Mouse (Mus musculus) cerebellum, postnatal 4 days (tissue): ENCODE data around the gene Mast4.

Source experiments
- DNase-seq, 2 experiments: peaks; one replicate each; pipeline ENCODE4 v3.0.0; 2022; ENCODE audit warnings: low spot score in 2 of 2, mixed read lengths in 1 of 2

Gene Mast4

GRCm38 (mm10) chr13:103238034-103238705 is 96.1 kb downstream of the Mast4 start:
- DNase-seq, result no peak

DNA sequence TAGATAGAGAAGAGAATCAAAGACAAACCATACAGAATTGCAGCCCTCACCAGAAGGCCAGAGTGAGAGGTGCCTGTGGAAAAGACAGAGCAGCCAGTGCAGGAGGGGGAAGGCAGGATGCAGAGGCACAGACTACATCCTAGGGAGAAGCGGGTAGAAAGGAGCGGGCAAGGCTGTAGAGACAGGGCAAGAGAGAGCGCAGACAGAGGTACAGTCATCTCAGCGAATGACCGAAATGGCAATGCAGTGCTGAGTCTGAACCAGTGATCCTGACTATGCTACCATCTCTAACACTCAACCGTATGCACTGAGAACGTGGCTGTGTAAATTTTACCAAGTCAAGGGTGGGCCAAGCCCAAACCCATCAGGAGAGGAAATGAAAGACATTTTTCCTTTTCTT is 102.1 kb downstream of the Mast4 start:
- DNase-seq, result no peak

GRCm38 (mm10) chr13:103229069-103229468 is 105.2 kb downstream of the Mast4 start:
- DNase-seq, result no peak

DNA sequence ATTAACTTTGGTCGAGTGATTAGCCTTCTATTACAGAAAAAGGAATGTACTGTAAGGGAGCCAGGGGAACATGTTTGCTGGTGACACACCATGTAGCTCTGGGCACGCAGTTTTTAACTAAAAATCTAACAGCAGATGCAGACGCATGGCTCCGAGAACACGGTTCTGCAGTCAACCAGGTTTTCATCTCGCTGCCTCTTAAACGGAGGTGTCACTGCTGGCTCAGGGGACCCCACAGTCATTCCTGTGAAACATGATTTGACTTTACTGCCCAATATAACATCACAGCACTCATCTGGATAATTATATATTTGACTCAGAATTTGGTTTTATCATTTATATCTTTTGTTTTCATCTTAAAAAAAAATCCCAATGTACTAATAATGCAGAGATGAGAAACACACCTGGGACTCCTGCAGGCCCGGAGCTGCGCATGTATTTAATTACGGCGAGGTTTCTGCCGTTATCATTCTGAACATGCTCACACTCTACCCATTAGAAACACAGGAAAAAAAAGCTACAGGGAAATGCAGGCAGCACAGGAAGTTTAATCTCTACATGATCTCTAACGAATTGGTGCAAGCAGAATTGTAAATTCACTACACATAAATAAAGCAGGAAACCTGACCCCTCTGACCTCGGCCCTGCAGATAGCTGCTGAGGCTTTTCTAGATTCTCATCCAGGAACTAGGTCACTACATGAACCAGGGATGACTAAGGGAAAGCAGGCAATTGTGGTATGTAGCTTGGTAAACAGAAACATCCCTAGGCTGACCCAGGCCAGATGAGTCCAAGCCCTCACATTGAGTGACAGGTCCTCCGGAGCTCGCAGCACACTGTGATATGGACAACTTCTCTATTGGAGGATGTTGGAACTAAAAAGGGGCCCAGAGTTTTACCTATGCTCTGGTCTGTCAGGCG is 108.1 kb downstream of the Mast4 start:
- DNase-seq, result no peak

DNA sequence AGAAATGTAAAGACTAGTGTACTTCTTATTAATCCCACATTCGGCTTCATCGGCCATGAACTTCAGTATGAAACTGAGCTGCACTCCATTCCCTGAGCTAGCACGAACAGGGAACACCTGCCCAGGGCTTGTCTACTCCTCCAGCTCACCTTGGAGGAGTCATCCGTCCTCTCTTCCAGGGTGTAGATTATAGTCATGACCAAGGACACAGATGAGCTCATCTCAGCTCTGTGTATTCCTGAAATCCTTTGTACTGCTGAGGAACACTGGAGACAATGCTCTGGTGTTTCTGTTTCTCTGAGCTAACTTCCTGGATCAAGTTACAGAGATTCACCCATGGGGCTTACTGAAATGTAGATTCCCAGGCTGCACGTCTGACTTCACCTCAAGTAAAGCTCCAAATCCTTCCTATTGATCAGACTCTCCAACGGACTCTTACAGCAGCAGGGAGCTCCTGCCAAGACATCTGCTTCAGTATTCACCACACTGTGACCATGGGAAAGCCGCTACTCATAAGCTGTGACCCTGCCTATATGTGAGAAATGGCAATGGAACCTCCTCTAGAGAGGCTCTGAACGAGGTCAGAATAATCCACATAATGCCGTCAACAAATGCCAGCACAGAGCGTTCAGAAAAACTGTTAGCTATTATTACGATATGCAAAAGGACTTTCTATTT is 108.9 kb downstream of the Mast4 start:
- DNase-seq, result no peak

- DNase-seq, result no peak
Measured at GRCm38 (mm10) chr13:103220479-103221064, 113.7 kb downstream of the Mast4 start.

GRCm38 (mm10) chr13:103219999-103220398 is 114.3 kb downstream of the Mast4 start:
- no peak for DNase-seq

- DNase-seq, result no peak
Measured at GRCm38 (mm10) chr13:103217486-103217885, 116.8 kb downstream of the Mast4 start.

DNA sequence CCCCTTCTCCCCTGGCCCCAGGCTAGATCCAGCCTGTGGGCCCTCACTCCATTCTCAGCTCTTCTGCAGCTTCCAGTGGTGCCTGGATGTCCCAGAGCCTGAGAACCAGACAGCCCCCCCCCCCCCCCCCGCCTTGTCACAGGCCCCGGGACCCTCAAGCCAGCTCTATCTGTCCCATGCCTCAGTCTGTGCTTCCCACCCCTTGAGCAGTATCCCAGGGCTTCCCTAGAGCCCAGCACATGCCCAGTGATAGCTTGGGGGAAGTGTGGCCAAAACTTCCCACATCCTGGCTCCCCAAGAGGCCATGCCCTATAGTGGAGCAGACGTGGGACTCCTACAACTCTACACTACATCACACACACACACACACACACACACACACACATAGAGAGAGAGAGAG is 119.8 kb downstream of the Mast4 start:
- DNase-seq, result no peak

DNA sequence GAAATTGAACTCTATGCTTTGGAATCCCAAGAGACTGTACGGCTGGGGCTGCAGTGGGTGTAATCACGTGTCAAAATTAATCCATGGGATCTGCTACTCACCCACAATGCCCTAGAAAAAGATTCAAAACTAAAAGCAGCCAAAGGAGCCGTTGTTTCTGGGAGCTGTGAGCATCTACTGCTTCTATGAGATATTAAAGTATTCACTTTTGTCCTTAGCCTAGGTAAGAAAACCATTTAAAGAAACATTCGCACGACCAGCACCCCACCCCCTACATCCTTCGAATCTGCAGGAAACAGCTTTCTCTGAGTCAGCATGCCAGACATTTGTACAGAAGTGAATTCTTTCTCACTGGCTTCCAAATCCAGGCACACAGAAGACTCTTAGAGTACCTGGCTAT is 122.3 kb downstream of the Mast4 start:
- no peak for DNase-seq

- no peak for DNase-seq
Measured at GRCm38 (mm10) chr13:103211501-103211941, 122.8 kb downstream of the Mast4 start.

GRCm38 (mm10) chr13:103210746-103211145 is 123.6 kb downstream of the Mast4 start:
- DNase-seq, result no peak

GRCm38 (mm10) chr13:103207199-103207598 is 127.1 kb downstream of the Mast4 start:
- no peak for DNase-seq

- no peak for DNase-seq
Measured at GRCm38 (mm10) chr13:103206644-103207043, 127.7 kb downstream of the Mast4 start.

GRCm38 (mm10) chr13:103205191-103205590 is 129.1 kb downstream of the Mast4 start:
- DNase-seq, result no peak

DNA sequence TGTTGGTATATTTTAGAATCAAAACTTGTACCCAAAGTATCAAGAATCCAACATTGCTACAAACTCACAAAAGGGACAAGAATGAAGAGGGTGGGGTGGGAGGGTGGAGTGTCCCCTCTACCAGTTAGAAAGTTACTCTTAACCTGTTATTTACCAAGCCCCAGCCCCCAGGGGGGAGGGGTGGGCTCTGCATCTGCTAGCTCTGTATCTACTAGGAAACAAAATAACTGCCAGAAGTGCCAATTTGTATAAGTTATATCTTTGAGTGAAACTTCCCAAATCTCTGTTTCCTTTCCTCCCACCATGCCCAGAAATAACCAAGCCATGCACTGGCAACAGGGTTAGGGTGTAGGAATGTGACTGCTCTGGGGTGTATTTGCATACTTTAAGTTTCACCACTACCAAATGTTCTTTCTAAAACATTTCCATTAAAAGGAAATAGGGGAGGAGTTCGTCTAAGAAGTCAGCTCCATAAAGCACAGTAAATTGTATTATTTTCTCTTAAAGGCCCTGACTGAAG is 130.9 kb downstream of the Mast4 start:
- DNase-seq, result no peak

DNA sequence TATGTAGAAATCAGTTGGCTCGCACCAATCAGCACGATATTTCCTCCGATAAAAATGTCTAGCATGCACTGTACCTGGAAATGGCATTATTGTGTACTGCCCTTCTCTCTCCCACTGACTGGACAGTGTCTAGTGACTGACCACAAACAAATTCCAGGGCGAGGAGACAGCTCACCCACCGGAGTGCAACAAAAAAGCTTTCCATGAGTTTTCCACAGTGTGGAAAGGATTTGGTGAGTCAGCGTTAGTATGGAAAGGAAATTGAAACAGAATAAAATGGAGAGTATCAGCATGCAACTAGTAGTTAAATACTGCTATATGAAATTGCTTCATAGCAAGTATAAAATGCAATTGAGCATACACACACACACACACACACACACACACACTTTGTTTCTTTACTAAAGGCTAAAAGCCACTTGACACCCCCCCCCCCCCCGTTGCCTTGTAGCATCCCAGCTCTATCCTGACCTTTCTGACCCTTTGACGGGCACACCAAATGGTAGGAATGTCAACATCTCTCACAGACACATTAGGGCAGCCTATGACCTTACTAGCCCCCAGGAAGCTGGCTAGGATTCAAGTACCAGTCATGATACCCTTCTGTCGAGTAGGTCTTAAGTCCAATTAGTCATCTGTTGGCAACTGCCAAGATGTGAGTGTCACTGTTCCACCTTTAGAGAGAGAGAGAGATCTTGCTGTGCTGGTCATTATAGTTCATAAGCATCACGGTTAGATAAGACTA is 133.1 kb downstream of the Mast4 start:
- DNase-seq, result no peak

DNA sequence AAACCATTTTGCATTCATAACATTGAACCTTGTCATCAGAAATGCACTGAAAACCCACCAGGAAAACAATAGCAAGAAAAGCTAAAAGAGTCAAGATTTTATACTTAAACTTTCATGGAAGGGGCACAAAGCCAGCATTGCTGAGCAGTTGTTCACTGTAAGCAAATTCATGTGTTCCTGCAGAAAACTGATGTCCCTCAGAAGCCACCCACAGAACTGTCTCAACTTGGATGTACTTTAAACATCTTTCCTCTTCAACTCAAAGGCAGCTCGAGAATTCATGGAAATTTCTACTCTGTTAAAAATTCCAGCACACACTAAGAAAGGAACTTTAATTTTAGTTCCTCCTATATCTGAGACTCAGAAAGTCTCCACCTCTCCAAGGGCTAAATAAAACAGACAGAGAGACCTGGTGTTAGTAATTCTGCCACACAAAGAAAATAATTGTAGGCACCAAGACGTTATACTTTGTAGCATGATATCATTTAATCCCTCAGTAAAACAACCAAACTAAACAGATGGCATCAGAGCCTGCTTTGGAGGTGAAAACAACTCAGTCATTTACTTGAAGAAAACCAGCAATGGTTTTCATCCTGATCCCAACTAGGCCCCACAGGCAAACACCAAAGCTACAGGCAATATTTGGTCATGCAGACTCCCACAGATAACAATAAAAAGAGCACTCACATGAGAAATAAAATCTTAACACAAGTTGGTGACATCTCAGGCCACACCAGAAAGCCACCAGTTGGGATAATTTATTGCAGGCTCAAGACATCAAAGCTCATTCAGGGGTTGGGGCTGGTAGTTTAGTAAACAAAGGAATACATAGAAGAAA is 134.3 kb downstream of the Mast4 start:
- no peak for DNase-seq

- DNase-seq, result no peak
Measured at GRCm38 (mm10) chr13:103198210-103198940, 135.9 kb downstream of the Mast4 start.
